Mouse (Mus musculus): ENCODE data around the gene Mef2b.

Gene Mef2b

DNA sequence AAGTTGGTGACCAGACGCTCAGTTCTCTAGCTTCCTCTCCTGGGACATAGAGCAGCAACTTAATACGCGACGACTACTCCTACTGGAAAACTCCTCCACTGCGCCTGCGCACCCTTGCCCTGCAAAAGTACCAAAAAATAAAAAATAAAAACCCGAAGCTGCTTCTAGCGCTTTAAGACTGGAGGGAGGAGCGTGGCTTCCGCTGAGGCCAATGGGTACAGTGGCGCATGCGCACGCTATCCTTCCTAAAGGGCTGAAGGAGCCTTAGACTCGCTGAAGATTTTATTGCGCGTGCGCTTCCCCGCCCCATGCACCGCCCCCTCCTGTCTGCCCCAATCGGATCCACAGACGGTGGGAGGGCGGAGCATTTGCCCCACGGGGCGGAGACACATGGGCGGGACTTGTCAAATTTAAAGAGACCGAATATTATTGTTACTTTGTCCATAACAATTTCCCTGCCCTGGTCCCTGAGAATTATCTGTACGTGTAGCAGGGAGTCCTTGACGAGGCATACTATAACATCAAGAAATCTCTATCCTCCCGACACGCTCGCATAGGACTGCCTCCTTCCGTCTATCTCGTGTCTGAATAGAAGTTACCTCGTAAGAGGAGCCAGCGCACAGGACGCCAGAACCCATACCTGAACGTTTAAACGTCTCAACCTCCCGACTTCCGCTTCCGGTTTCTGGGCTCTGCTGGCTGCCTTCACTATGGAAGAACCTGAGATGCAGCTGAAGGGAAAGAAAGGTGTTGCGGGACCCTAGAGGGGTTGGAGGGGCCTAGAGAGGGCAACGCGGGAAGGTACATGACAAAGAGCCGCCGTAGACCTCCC is at the start of gene Mef2b, which contains the start of the genes Rfxank and Borcs8:
Gene Mef2b (plus strand): TSS at position 686 of the 832 bp plus-strand sequence.
Gene Rfxank (minus strand): TSS at position 129 of the 832 bp plus-strand sequence.
Gene Borcs8 (plus strand): TSS at position 474 of the 832 bp plus-strand sequence.
- in situ Hi-C loops (cut with MboI) = no loop called here

DNA sequence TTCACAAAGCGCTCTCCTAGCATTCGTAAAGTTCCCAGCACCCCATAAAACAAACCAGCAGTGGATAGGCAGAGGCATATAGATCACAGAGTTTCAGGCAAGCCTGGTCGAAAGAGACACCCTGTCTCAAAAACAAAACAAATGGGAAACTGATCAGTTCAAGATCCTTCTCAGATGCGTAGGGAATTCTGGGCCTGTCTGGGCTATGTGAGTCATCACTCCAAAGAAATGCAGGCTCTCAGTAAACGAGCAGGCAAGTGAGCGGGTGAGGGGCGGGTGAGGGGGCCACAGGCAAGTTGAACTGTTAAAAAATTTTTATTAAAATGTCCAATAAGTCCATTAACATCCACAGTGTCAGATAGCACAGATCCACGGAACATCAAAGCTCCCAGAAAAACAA is 46.7 kb upstream of the Mef2b start:
- in situ Hi-C loops (cut with MboI) = no loop called here

DNA sequence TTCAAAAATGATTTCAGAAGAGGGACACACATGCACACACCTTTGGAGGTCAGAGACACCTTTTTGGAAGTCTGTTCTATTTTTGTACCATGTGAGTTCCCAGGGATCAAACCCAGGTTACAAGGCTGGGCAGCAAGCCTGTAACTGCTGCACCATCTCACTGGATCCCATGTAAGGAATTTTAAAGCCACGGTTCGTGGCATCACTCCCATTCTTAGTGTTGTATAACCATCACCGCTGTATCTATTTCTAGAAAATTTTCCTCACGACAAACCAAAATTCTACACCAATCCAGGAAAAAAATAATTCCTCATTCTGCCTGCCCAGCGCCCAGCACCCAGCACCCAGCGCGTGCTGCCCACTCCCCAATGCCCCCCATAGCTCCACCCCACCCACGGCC is 40.2 kb upstream of the Mef2b start:
- in situ Hi-C loops (cut with MboI) = no loop called here

DNA sequence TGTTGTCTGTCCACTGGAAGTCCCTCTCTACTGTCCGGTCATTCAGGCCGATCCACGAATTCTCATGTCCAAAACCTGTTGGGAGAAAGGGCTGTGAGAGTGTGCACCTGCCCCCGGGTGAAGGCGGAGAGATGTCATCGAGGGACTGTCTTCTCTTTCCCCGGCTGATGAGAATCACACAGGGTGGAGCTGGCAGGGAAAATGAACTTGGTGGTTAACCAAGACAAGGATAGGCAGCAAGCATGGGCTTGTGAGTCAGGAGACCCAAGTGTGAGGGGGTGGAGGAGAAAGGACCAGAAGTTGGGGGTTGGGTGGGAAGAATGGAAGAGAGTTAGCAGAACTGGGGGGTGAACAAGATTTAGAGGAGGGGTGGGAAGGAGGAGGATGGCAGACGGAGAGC is 39.3 kb upstream of the Mef2b start:
- in situ Hi-C loops (cut with MboI) = no loop called here

DNA sequence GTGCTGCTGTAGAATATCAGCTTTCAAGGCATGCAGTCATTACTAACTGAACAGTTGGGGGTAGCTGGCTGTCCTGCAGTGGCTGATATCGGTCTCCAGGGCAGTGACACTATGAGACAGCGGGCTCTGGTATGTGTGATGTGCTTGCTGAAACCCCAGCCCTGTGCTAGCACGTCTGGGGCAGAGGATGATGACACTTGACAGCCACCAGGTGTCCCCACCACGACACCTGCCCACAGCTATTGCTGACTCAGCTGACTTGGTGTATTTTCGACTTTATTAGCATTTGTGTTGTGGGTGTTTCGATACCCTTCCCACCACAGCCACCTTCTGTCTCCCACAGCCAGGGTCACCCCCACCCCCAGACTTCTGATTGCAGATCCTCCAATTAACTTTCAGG is 35.0 kb upstream of the Mef2b start:
- in situ Hi-C loops (cut with MboI) = no loop called here

DNA sequence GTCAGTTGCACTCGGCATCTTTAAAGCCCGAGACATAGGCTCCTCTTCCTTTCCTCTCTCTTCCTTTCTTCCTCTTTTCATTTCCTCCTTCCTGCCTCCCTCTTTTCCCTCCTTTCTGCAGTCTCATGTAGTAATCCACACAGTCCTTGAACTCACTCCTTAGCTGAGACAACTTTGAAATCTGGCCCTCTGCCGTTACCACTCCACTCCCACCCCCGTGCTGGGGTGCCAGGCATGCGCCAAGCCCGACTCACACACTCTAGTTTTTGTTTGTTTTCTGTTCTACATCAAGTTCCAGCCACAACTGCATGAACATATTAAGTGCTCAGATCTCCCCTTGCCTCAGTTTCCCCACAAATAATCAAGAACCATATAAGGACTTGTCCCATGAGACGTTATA is 34.6 kb upstream of the Mef2b start:
- in situ Hi-C loops (cut with MboI) = no loop called here

DNA sequence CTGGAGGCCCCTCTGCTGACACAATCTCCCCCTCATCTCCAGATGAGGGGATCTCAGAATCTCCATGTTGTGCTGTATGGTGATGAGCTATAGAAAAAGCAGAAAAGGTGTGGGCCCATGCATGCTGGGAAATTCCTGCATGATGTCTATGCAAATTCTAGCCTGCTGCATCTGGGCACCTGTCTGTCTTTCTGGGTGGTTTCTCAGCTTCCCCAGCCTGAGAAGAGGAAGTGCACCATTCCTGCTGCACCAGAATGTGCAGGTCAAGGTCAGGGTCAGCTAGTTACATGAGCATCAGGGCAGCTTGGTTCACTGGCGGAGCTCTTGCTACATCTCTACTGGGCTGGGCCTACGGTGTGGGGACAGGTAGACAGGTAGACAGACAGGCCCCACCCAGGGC is 29.1 kb upstream of the Mef2b start:
- in situ Hi-C loops (cut with MboI) = no loop called here

DNA sequence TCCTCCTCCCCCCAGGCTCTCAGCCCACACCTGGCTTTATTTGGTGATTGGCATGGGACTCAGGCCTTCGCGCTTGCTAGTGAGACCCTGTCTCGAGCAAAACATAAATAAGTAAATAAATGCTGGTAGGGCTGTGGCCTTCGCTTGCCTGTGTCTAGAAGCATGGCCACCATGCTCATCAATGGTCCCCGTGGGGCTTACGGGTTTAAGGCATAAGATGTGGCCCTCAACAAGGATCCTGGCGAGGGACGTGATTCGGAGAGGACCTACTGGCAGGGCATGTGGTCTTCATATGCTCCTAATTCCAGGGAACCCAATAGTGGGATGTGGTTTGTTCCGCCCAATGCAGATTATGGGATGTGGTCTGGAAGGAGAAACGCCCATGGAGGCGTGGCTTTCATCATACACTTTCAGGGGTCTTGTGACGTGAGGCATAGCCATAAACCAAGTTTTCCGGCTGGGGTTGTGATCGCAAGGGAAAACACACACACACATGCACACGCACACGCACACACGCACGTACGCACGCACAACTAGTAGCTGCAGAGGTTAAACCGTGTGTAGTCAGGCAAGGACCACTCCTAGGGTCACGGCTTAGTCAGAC is 28.2 kb upstream of the Mef2b start:
- in situ Hi-C loops (cut with MboI) = no loop called here

DNA sequence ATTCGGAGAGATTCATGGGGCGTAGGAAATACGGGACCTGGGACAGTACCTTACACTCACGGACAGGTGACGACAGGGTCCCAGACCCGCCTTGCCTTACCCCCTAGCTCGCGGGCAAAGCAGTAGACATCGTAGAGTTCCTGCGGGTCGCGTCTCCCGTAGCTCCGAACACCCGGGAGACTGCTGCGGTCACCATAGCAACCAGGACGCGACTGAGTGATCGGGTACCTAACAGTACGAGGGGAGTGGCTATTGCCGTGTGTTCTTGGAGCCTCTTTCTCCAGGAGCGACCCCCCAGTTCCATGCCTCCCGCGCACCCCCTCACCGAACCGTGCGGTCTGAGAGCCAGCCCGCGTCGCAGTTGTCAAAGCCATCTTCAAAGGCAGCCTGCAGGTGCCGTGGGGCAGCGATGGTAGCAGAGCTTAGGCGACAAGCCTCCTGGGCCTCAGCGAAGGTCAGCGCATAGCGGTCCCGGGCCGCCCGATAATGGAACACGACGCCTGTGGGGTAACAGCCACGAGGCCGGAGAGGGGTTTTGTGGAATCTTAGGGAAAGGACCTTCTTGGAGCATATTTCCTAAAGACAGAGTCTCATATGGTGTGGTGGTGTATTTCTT is 27.0 kb upstream of the Mef2b start:
- in situ Hi-C loops (cut with MboI) = no loop called here

DNA sequence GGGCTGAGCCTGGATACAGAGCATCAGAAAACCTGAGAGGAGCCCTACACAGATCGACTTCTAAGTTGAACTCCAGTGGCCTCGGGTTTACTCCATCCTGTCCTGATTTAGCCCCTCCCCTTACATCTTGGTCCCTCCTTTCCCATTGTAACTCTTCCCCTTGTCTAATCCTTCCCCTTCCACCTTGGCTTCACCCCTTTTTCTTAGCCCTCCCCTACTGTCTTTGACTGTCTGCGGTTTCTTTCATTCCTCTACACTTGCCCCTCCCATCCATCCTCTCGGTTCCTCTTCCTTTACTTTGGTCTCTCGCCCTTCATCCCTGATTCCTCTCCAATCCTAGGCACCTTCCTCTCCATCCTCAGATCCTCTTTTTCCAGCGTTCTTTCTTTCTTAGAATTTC is 25.0 kb upstream of the Mef2b start:
- in situ Hi-C loops (cut with MboI) = no loop called here

DNA sequence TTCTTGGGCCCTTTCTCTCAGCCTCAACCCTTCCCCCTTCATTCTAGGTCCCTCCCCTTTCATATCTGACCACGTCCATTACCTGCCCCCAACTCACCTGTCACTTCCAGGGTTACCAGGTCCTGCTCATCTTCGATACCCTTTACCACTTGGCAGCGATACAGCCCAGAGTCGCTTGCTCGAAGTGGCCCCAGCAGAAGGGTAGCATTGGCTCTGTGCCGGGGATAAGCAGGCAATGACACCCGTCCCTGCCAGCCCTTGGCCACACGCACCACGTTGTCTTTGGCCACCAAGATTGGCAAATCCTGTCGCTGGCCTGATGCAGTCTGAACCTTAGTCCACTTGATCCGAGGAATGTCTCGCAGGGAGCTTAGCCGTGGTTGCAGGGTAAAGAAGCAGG is 24.6 kb upstream of the Mef2b start:
- in situ Hi-C loops (cut with MboI) = no loop called here

DNA sequence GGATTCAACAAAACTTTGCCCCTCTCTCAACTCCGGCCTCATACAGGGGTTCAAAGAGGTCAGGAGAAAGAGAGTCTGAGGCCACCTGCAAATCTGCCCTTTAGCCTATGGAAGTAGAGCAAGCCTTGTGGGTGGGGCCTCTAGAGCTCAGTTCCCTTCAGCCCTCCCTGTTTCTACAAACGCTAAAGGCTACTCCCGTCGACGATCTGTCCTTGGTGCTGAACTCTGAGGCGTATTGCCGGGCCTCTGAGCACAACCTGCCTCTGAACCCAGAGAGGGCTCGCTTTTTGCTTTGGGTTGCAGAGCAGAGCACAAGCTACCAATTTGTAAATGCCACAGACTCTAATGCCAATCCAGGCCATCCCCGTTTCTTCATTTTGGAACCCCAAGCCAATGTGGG is 21.9 kb upstream of the Mef2b start:
- in situ Hi-C loops (cut with MboI) = no loop called here

DNA sequence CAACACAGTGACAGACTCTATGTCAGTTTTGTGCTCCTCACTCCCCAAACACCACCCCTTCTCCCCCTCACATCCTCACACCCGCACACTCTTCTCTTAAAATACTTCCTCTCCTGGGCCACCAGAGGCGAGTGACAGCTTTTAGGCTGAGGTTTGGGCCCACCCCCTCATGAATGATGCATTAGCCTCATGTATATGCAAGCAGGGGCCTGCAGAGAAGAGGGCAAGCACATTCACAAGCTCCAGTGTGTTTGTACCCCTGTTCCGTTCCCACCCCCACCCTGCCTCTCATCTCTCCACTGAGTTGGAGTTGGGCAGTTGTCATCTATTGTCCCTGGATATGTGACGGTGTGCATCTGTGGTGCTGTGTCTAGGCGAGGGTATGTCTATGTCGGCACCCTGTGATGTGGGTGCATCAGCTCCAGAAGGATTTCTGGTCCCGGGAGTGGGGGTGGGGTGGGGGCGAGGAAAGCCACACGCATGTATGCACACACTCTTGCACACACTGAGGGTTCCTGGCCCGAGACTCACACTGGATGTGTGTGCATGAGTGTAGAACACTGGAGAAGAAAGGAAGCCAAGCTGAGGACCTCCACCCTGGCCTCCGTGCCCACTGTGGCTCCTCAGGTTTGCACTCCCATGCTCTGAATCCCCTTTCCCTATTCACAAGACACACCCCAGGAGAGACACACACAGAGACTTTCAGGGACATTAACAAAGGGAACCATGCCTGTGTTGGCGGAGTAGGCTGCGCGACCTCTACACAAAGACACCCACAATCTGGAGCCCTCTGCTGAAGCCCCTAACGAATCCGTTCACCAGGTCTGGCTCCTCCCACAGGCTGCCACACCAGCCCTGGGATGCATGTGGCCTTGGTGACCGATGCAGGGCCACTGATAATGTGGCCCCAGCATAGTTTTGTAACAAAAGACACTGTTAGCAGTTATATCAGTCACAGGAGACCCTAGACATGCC is 20.5 kb upstream of the Mef2b start:
- in situ Hi-C loops (cut with MboI) = no loop called here

DNA sequence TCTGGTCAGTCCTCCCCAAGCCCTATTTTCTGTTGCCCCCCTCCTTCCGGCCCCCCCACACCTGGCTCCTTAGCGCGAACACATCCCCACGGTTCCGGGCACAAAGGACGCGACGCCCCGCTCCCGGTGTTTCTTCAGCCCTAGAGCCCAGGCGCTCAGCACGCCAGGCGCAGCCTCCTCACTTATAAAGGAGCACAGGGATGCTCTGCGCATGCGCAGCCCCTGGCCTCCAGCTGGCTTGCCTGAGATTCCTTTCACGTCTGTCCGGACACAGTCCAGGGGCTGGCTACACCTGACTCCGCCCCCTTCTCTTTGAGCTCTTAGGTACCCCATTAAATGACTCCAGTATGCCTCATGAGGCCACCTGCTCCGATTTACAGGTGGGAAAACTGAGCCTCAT is 18.8 kb upstream of the Mef2b start, which contains the start of gene Ncan:
Gene Ncan (minus strand): TSS at position 207 of the 400 bp plus-strand sequence.
- in situ Hi-C loops (cut with MboI) = no loop called here

DNA sequence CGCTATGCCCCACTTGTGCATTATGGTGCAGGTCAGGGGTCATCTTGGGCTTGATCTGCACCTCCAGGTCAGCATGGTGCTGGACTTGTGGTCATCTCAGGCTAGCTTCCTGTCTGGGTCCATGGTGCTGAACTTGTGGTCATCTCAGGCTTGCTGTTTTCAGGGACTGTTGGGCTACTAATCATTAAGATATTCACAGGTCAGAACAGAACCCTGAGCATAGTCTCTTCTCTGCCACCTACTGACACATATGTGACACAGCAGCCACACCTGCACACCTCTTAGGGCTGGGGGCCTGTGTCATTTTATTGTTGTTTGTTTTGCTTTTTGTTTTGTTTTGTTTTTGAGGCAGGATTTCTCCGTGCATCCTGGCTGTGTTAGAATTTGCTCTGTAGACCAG is 16.6 kb upstream of the Mef2b start:
- in situ Hi-C loops (cut with MboI) = no loop called here

DNA sequence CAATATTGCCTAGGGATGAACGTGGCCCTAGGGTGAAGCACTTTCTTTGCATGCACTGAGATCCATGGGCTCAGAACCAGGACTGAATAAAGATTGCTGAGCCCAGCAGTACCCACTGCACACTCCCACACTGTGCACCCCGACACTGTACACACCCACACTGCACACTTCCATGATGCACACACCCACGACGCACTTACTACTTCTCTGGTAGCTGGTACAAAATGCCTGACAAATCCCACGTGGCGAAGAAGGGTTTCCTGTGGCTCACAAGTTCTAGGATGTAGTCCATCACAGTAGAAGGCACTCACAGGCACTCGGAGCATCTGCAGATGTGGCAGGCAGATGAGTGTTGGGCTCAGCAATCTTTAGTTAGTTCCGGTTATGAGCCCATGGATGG is 14.5 kb upstream of the Mef2b start:
- in situ Hi-C loops (cut with MboI) = no loop called here

DNA sequence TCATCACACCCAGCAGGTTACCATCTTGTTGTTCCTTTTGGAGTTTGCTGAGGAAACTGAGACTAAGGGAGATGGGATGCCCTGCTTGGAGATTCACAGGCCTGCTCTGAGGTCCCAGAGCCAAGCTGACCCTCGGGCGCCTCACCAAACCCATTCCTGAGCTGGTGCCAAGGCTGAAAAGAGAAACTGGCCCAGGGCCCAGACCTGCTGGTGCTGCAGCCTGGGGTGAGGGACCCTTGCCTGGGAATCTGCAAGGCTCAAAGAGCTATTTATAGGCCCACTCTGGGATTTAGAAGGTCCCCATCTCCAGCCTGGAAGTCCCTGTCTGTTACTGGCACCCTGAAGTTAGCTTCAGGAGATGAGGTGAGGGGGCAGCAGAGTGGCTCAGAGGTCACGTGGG is 11.1 kb upstream of the Mef2b start:
- in situ Hi-C loops (cut with MboI) = no loop called here

DNA sequence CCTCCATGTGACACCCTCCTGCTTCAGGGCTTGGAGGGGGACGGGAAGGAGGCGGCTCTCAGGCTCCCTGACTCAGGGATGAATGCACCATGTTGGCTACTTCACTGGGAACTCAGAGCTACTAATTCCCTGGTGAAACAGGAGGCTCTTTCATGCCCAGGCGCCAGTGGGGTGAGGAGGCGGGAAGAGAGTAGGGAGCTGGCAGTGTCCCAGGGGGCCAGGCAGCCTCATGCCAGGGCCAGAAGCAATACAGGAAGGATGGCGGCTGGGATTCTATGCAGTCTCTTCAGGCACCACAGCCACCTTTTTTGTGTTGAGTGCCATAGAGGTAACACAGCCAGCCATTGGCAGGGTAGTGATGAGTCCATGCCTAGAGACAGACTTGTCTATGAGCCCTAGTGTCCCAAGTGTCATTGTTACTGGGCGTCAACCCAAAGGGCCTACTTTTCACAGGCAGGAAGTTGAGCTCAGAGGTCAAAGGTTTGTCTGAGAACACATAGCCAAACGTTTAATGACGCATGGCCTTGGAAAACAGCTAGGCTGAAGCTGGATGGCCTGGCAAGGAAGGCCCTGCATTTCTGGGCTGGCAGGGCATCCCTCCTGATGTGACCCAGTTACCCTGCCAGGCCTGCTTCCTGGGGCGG is 10.1 kb upstream of the Mef2b start:
- in situ Hi-C loops (cut with MboI) = no loop called here

DNA sequence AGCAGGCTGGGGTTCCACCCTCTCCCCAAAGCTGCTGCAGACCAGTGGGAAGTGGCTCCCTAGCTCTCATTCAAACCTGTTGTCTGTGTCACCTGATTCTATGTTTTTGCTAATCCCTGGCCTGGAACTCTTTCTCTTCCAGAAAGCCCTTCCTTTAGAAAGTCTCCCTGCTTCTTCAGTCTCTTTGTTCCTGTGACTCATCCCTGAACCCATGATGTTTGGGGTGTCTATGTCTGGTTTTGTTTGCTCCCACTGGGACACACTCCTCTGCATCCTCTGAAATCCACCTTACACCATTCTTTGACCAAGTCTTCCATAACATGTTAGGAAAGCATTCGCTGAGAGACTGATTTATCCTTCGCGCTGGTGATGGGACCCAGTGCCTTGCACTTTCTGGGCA is 9.4 kb upstream of the Mef2b start:
- in situ Hi-C loops (cut with MboI) = no loop called here

DNA sequence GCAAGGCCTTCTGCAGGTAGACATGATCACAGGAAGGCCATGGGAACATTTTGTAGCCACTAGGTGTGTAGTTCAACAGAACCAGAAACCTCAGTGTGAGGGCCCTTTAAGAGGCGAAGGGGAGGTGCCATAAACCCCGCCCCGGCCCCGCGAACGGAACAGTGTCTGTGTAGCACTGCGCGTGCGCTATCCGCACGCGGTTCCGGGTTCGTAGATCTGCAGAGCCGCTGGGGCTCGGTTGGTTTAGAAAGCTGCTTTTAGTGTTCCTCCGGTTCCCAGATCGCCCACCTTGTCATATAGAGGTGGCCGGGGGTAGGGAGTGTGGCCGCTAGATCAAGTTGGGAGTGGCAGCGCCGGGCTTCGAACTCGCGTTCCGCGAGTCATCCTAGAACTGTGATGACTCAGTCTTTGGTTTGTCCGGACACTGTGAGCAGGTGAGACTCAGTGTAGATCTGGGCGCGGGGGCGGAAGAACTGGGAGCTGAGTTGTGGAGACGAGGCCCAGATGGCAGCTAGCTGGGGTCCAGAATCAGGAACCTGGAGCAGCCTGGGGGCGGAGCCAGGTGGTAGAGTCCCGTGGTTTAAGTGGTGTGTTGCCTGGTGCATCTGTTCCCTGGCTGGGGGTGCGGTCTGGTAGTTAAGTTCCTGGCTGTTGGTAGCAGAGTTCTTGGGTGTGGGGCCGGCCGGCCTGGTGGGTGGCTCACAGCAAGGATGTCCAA is 8.2 kb upstream of the Mef2b start, which contains the start of gene Nr2c2ap:
Gene Nr2c2ap (plus strand): TSS at position 168 of the 718 bp plus-strand sequence.
- in situ Hi-C loops (cut with MboI) = no loop called here

DNA sequence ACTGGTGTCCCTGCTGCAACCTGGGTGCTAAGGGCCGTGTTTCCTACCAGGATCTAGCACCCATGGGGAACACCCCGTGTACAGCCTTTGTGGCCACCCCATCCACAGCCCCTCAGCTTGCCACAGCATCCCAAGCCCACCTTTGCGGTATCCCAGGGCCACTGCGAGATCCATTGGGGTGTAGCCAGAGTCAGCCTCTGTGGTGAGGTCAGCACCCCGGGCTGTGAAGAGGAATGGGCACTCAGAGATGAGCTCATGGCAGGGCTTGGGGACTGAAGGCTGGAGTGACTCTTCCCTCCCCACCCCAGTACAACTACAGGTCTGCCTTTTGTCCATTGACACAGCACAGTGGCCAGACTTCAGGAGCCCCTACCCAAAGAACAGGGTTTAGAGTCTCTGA is 5.4 kb upstream of the Mef2b start:
- in situ Hi-C loops (cut with MboI) = no loop called here
